Mouse (Mus musculus) kidney, postnatal 4 days (tissue): ENCODE measurements around the gene Dennd4a.
"Not testable (repeated sequence)": the region's sequence is repeated elsewhere in the genome, so short reads cannot be mapped to it uniquely, and the experiment has no call there.

Experiments
- DNase-seq, 2 experiments: peaks; one replicate each; pipeline ENCODE4 v3.0.0; 2021; ENCODE audit warnings: mixed read lengths in 2 of 2

The Dennd4a gene

DNA sequence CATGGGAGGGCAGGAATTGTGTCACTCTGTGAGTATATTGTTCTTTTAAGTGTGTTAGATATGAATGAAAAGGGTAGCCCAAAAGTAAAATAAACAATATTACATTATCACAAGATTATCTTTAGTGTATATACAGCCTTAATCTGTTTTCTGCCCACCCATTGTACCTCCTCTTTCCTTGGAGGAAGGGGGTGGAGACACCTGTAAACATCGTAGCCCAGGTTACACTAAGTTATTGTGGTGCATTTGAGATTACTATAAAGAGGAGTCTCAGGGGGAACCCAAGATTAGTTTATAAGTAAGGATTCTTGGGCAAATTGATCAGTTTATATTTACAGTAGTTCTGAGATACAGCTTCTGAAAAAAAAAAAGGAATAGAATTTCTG lies 1.3 kb downstream of the Dennd4a start:
- no peak for DNase-seq

DNA sequence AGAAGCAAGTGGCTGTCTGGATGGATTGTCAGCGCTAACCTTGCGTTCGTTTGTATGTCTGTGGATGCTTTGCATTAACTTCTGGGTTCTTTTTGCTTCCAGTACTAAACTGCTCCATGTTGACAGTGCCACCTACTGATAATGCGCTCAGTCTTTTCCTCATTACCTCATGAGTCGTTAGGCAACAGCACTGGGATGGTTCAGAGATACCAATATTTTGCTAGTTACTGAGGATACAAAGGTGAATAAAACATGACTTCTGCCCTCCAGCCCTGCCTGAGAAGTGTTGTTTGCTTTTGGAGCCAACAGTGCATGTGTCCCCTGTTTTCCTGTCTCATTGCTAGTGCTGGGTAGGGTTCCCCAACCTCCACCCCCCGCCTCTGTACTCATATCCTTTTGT lies 3.1 kb downstream of the Dennd4a start:
- DNase-seq, result no peak

DNA sequence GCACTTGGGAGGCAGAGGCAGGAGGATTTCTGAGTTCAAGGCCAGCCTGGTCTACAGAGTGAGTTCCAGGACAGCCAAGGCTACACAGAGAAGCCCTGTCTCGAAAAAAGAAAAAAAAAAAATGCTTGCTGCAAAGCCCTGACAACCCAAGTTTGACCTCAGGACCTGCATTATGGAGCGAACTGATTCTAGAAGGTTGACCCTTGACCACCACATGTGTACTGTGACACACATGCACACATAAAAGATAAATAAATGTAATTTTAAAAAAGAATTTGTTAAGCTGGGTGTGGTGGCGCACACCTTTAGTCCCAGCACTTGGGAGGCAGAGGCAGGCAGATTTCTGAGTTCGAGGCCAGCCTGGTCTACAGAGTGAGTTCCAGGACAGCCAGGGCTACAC lies 8.5 kb downstream of the Dennd4a start:
- DNase-seq, result not testable (repeated sequence)

DNA sequence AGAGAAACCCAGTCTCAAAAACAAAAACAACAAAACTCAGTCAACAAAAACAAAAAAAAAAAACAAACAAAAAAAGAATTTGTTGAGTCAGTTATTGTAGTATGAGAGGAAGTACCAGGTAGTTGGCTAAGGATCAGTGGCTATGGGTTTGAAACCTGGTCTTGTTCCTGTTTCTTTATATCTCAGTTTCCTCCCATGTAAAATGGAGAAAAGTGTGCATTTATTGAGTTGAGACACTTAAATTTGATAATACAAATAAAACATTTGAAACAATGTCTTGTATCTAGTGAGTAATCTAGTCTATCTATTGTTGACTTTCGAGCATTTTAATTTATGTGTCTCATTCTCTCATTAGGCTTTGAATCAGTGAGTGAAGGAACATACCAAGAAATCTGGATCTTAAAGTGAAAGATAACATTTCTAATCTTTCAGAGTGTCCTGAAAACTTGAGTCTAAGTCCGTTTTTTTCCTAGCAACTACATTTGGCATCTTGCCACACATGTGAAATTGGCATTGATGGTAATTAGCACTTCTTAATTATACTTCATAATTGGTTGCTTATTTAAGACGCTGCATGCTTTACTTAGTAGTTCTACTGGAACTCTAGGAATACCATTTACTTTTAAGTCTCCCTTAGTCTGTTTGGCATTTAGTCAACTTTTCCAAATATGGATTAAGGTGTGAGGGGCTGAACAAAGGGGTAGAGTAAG lies 9.1 kb downstream of the Dennd4a start:
- DNase-seq, result no peak

DNA sequence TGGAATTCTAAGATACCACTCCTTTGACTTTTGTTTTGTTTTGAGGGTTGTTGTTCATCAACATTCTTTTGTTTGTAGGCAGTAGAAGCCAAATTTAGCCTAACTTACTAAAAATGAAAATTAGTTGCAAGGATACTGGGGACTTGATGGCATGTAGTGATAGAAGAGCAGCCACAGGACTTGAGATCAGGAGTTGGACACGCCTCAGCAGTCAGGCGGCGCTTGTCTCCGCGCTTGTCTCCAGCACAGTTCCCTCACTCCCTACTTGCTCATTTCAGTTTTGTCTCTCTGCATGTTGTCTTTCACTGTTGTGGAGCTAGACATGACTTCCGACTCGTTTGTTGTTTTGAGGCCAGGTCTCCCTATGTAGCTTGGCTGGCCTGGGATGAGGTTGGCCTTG lies 11.1 kb downstream of the Dennd4a start:
- DNase-seq, result peak in 1 of 2 experiments; percentile 4

DNA sequence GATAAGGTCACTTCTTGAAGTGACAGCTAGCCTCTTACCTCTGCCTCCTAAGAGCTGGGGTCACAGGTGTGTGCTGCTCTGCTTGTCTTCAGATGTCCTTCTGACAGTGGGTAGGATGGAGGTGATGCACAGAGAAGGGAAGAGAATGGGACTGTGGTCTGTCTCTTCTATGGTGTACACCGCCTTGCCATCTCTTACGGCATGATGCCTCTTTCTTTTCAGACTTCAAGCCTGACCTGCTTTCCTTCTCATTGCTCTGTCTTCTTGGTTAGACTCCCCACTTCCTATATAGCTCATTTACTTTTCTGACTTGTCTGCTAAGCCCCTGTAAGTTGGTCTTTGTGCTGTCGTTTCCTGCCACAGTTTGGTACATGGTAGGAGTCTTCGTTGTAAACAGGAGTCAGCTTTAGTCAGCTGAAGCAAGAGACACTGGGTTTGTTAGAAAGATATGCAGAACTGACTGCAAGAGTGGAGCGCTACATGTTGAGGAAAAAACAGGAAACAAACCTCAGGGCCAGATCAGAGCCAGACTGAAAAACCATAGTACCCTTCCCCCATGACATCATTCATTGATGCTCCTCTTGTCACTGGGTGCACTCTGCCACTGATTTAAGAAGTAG lies 13.4 kb downstream of the Dennd4a start:
- no peak for DNase-seq

DNA sequence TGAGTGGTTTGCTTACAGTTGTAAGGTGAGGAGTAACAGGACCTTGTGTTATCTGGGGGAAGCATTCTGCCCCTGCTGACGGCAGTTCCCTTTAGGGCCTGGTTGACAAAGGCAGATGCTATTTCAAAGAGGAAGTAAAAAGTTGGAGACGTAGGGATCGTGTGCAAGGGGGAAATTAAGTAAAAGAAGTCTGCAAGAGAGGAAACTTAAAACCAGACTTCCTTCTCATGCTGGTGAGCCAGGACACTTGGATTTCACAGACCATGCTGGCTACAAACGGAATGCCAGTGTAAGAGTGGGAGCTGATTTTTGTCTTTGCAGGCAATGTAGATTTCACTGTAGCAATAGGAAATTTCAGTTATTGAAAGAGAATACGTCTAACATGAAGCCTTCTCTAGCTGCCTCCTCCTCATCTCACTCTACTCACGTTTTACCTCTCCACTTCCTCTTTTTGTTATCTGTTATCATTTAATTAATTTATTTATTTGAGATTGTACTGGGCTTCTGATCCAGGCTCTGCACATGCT lies 19.0 kb downstream of the Dennd4a start:
- DNase-seq, result no peak

DNA sequence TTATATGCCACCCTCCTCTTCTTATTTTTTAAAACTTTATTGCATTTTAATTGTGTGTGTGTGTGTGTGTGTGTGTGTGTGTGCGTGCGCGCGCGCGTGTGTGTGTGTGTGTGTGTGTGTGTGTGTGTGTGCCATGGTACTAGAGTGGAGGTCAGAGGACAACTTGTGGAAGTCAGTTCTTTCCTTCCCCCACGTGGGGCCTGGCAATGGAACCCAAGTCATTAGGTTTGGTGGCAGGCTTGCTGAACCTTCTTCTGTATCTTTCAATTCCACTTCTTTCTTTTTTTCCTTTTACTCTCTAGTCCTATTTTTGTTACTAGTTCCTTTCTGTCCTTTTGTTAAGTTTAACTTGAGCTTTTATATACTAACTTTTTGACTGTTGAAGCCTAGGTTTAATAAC lies 19.5 kb downstream of the Dennd4a start:
- no peak for DNase-seq

DNA sequence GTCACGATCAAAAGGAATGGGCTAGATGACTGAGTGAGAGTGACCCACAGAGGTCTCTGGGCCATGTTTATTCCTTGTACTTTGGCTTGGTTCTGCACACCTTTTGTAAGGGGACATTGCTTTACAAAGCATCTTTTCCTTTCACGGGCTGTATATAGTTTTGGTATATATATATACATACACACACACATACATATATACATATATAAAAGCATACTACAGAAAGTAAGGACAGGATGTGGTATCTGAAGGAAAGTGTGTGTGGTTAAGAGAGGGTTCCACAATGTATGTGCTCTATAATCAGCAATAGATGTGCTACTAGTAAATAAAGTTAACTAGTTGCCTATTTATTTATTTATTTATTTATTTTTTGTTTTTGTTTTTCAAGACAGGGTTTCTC lies 20.6 kb downstream of the Dennd4a start:
- no peak for DNase-seq

DNA sequence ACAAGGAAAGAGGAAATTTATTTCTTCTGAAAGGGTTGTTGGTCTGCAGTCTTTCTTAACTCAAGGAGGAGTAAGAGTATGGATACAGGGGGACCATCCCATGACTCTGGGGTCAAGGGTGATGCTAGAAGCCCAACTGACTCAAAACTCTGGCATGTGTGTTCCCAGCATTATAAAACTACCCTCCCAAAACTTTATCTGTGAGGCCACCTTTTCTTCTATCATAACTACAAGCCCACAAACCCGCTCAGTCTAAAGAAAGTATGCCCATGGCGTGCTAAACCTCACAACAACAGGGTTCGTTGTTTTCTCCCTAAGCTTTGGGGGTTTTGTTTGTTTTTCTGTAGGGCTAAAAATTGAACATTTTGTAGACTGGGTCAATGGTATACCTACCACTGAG lies 23.3 kb downstream of the Dennd4a start:
- DNase-seq, result no peak

DNA sequence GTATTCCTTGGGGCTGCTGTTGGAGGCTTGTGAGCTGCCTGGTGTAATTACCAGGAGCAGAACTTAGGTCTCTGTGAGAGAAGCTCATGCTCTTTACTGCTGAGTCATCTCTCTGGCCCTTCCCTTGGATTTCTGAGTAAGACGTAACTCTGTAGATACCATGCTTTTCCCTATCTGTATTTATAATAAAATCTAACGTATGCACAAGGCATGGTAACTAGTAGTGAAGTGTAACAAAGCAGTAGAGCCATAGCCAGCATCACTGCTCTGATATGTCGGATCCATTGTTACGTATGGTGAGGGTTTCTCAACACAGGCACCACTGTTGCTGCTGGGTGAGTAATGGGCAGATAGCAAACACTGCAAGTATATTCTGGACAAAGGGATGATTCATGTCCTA lies 34.2 kb downstream of the Dennd4a start:
- no peak for DNase-seq

DNA sequence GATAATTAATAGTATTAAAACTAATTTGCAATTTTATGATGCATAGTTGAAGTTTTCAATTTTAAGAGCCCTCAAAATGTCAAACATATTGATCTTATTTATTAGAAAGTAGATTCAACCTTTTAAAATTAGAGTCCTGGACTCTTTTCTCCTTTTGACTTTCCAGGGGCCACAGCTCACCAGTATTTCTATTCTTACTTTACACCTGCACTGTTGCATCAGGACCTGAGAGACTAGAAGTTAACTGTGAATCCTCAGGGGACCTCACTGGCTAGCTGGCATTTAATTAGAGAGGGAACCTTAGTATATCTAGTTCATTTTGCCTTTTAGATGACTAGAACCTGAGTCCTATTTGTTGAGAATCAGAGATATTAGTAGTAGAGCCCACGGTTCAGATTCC lies 38.4 kb downstream of the Dennd4a start:
- DNase-seq, result no peak

DNA sequence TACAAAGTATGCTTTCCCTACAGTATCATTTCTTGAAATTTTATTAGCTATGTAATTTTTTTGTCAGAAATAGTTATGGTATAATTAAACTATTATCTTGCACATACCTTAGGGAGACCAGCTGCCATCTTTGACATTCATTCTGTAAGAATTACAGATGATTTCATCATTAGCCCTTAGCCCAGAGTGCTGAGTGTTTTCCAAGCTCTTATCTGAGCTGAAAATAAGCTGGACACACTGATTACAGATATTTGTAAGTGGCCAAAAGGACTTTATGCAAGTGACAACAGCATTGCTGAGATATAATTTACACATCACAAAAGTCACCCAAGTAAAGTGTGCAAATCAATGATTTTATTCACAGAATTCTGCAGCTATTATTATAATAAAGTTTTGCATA lies 48.9 kb downstream of the Dennd4a start:
- DNase-seq, result no peak

DNA sequence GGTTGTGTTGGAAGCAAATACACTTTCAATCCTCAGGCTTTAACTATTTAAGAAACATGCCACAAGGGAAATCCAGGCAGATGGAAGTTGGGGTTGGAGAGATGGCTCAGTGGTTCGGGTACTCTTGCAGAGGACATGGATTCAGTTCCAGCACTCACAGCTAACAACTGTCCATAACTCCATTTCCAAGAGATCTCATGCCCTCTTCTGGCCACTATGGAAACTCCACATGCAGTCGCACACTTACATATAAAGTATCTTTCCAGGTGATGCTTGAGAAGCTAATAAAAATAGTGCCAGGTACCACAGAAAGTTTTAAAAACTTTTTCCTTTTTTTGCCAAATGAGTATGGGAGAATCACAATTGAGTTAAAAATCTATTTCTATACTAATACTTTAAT lies 51.5 kb downstream of the Dennd4a start:
- DNase-seq, result no peak

DNA sequence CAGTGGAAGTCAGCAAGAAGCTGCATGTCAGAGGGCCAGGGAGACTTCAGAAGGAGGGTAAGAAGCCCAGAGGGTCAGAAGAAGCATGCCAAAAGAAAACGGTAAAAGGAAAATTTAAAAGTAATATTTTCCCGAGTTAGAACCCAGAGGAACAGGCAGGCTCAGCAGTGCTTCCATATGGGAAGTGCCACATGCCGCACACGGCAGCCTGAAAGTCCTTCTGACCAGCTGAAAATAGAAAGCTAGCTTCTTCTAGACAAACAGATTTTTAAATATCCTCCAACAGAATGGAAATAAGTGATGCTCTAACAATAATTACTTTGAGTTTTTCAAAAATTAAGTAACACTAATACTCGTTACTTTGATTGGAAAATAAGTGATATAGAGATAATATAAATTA lies 74.9 kb downstream of the Dennd4a start:
- DNase-seq, result no peak

DNA sequence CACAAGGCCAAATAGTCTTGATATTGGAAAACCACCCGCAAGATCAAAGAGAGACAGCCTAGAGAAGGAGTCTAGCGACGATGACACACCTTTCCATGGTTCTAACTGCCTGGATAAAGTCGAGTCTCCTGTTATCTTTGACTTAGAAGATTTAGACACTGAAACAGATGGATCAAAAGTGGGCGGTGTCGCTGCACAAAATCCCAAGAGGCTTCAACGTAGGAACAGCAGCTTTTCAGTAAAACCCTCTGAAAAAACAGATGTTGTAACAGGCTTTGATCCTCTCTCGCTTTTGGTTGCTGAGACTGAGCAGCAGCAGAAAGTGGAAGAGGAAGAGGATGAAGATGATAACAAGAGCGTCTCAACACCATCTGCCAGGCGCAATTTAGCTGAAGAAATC lies 85.5 kb downstream of the Dennd4a start:
- no peak for DNase-seq

DNA sequence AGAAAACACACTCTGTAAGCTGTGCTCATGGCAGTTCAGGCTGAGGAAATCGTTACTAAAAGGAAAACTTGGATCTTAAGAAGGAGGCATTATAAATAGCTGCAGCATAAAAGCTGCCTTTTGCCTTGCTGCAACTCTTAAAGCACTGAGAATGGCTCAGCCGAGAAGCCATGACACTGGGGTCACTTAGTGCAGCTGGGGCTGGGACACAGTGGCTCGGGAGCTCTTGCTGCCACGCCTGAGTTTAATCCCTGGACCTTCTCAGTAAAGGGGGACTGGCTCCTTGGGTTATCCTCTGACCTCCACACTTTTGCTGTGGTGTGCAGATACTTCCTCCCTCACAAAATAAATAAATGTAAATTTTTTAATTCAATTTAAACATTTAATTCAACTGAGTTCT lies 91.7 kb downstream of the Dennd4a start:
- DNase-seq, result no peak

DNA sequence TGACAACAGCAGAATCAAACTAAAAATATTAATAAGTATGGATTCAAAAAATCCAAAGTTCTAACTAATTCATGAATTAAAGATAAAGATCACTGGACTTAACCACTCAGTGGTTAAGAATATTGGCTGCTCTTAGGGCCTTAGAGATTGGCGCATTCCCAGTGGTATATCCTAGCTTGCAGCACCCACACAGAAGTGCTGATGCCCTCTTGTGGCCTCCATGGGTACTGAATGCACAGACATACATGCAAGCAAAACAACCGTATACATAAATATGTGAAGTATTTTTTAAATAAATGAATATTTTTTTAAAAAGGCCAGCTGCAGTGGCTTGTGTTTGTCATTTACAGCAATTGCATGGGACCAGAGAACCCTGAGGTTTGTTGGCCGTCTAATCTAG lies 92.2 kb downstream of the Dennd4a start:
- peak; percentile 89 for DNase-seq

DNA sequence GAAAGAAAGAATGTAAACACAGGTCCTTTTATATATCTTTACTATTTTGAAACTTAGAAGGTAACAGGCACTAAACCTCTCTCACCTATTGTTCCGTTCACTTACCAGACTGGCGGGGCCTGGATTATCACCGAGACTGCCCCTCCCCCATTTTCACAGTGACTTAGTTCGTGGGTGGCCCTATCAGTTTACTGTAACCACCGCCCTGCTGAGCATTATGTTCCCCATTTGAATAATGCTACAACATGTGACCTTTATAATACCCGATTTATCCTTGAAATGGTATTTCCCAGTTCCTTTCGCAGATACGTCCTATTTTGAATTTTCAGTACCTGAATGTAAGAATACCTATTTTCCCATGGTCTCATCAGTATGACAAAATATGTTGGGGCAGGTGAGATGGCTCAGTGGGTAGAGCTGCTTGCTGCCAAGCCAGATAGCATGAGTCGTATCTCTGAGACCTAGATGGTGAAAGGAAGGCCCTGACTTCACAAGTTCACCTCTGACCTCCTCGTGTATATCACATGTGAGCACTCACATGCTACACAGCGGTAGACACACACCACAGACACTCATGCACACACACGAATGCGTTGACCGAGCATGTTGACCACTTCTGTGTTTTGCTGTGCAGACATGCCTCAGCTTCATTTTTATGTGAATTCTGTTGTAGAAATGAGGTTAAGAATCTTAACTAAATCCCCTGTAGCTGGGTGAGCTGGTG lies 93.9 kb downstream of the Dennd4a start:
- no peak for DNase-seq

DNA sequence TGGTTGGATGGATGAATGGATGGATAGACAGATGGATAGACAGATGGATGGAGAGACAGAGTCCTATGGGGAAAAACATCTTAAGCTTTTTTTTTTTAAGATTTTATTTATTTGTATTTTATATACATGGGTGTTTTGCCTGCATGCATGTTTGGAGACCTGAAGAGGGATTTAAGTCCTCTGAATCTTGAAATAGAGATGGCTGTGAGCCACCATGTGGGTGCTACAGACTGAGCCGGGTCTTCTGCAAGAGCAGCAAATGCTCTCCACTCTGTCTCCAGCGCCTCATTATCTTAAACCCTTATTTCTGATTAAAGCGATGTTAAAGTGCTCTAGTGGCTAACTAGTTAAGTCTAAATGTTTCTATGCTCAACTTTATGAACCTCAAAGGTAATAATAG lies 96.3 kb downstream of the Dennd4a start:
- DNase-seq, result no peak

DNA sequence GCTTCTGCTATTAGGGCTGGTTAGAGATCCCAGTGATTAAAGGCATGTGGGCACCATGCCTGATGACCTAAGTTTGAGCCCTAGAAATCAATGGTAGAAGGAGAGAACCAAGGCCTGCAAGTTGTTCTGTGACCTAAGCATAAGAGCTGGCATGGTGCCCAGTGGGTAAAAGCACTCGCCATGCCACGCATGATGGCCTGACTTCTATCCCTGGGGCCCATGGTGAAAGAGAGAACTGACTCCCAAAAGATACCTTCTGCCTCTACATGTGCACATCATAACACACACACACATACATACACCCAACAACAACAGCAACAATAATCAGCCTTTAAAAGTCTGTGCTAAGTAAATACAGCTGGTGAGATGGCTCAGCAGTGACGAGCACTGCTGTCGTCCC lies 102.3 kb downstream of the Dennd4a start:
- DNase-seq, result no peak

DNA sequence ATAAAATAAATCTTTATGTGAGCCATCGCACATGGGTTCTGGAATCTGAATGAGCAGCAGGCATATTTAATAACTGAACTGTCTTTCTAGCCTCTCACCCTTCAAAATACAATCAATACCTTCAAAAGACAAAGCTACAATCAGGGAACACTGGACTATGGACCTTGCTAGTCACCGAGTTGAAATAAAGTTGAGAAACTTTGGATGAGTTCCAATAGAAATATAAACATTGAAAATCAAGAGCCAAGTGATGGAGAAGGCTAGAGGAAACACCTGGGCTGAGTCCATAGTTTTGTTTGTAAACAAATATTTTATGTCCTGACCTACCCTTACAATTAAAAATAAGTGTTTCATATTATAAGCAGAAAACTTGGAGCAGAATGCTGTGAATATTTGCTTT lies 102.8 kb downstream of the Dennd4a start:
- DNase-seq, result no peak

DNA sequence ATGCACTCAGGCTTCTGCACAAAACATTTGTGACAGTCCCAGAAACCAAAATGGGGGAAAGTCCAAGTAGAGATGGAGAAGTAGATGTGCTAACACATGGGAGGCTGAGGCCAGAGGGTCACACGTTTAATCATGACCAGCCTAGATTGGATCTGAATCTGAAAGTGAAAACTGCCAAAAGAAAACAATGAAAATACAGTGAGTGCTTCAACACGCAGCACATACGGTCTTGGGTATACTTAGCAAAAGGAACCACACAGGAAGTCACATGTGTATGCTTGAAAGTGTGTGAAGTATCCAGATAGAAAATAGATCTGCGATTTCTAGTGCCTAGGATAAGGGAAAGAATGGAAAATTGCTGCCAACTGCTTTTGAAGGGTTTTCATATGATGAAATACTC lies 103.5 kb downstream of the Dennd4a start:
- no peak for DNase-seq

DNA sequence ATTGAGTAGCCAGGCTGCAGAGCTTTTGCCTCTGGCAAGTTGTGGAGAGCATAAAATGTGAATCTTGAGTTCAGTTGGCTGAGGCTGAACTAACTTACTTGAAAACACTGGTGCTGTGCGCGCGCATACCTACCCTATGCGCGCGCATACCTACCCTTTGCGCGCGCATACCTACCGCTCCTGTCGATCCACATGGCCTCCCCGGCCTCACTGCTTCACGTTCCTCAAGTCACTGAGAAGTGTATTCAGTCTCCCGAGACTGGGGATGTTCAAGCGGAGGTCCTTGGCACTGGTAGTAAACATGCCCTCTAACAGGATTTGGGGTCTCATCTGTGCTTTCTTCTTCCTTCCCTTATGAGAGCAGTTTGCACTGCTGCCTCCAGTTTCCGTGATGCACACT lies 107.4 kb downstream of the Dennd4a start:
- peak; percentile 59 to 78 for DNase-seq
